Mouse (Mus musculus) MEL (cell line): ENCODE measurements at regions not wholly inside any gene's neighbourhood (a gene's known extent, or its start where the extent isn't known, plus 50 kb on each side); places are given as distances from the start of the nearest gene placed in this dataset.

Source experiments
- DNase-seq: peaks from one replicate; pipeline ENCODE4 v3.0.0; 2011; ENCODE audit warnings: low read depth, low spot score
- H3K27ac ChIP-seq: 2 replicates; pipeline ENCODE4 v1.5.1; 2012; ENCODE audit warnings: low read depth, mild to moderate bottlenecking, control low read depth, low read length, moderate library complexity; ENCODE audit not compliant: control insufficient read depth
- H3K27me3 ChIP-seq, 2 experiments: fragments of 150-350 bp in 1 of 2; sonication (generic) in 1 of 2; 2 replicates each; pipeline ENCODE4 v1.6.1; 2012; ENCODE audit warnings: low read length in 2 of 2, mild to moderate bottlenecking in 2 of 2, improper control_type of control experiment in 1 of 2, moderate library complexity in 1 of 2; ENCODE audit not compliant: insufficient read depth in 2 of 2, control insufficient read depth in 1 of 2
- H3K36me3 ChIP-seq, 2 experiments: 2 replicates each; pipeline ENCODE4 v1.6.1; 2012 to 2014; ENCODE audit warnings: low read length in 2 of 2, improper control_type of control experiment in 1 of 2, inconsistent platforms in 1 of 2, mild to moderate bottlenecking in 1 of 2; ENCODE audit not compliant: insufficient read depth in 2 of 2, control insufficient read depth in 1 of 2
- H3K4me1 ChIP-seq, 2 experiments: fragments of 150-350 bp in 1 of 2; sonication (generic) in 1 of 2; 2 replicates each; pipeline ENCODE4 v1.6.1; 2012; ENCODE audit warnings: low read length in 2 of 2, improper control_type of control experiment in 1 of 2, mild to moderate bottlenecking in 1 of 2; ENCODE audit not compliant: insufficient read depth in 2 of 2, control insufficient read depth in 1 of 2
- H3K4me3 ChIP-seq, 2 experiments: fragments of 150-350 bp in 1 of 2; sonication (generic) in 1 of 2; 2 replicates each; pipeline ENCODE4 v1.5.1; 2012; ENCODE audit warnings: low read depth in 2 of 2, low read length in 2 of 2, mild to moderate bottlenecking in 2 of 2, moderate library complexity in 2 of 2, control low read depth in 1 of 2, improper control_type of control experiment in 1 of 2; ENCODE audit not compliant: control insufficient read depth in 1 of 2, insufficient read depth in 1 of 2
- H3K79me2 ChIP-seq: 2 replicates; pipeline ENCODE4 v1.6.1; 2012; ENCODE audit warnings: mild to moderate bottlenecking, low read length, moderate library complexity; ENCODE audit not compliant: control insufficient read depth, poor library complexity, insufficient read depth
- H3K9ac ChIP-seq: 2 replicates; pipeline ENCODE4 v1.6.1; 2012; ENCODE audit warnings: low read depth, mild to moderate bottlenecking, control low read depth, low read length, moderate library complexity; ENCODE audit not compliant: control insufficient read depth, poor library complexity, severe bottlenecking
- H3K9me3 ChIP-seq: fragments of 150-350 bp; sonication (generic); replicated peaks from 2 replicates; pipeline ENCODE4 v1.6.1; 2012; ENCODE audit warnings: mild to moderate bottlenecking, low read length, improper control_type of control experiment, moderate library complexity; ENCODE audit not compliant: insufficient read depth
- BHLHE40 ChIP-seq: IDR thresholded peaks from 2 replicates; pipeline ENCODE4 v1.6.1; 2012; ENCODE audit warnings: low read depth, mild to moderate bottlenecking, inconsistent platforms, low read length, improper control_type of control experiment, borderline replicate concordance
- CTCF ChIP-seq, 3 experiments: IDR thresholded peaks in 2 of 3; conservative IDR thresholded peaks in 1 of 3; 2 replicates each; pipeline ENCODE4 v1.5.1; 2011 to 2012; ENCODE audit warnings: low read length in 3 of 3, low read depth in 2 of 3, mild to moderate bottlenecking in 2 of 3, improper control_type of control experiment in 1 of 3, inconsistent platforms in 1 of 3, mixed read lengths in 1 of 3, moderate library complexity in 1 of 3; ENCODE audit not compliant: control insufficient read depth in 1 of 3, insufficient read depth in 1 of 3, poor library complexity in 1 of 3, severe bottlenecking in 1 of 3
- E2F4 ChIP-seq: IDR thresholded peaks from 2 replicates; pipeline ENCODE4 v1.6.1; 2011; ENCODE audit warnings: low read depth, low read length, improper control_type of control experiment, borderline replicate concordance
- ETS1 ChIP-seq: IDR thresholded peaks from 2 replicates; pipeline ENCODE4 v1.6.1; 2012; ENCODE audit warnings: low read depth, mild to moderate bottlenecking, inconsistent platforms, low read length, improper control_type of control experiment, moderate library complexity
- GABPA ChIP-seq: IDR thresholded peaks from 2 replicates; pipeline ENCODE4 v1.6.1; 2012; ENCODE audit warnings: low read depth, mild to moderate bottlenecking, inconsistent platforms, low read length, improper control_type of control experiment, moderate library complexity
- HCFC1 ChIP-seq: IDR thresholded peaks from 2 replicates; pipeline ENCODE4 v1.6.1; 2012; ENCODE audit warnings: low read depth, mild to moderate bottlenecking, inconsistent platforms, low read length, improper control_type of control experiment, moderate library complexity
- JUND ChIP-seq: IDR thresholded peaks from 2 replicates; pipeline ENCODE4 v1.6.1; 2011; ENCODE audit warnings: low read depth, mild to moderate bottlenecking, improper control_type of control experiment, low read length
- KAT2A ChIP-seq: conservative IDR thresholded peaks from 2 replicates; pipeline ENCODE4 v1.6.1; 2012; ENCODE audit warnings: low read depth, low read length, improper control_type of control experiment, inconsistent platforms
- MAX ChIP-seq: IDR thresholded peaks from 2 replicates; pipeline ENCODE4 v1.6.1; 2011; ENCODE audit warnings: low read length, improper control_type of control experiment
- MAZ ChIP-seq: IDR thresholded peaks from 2 replicates; pipeline ENCODE4 v1.6.1; 2012; ENCODE audit warnings: low read depth, mild to moderate bottlenecking, inconsistent platforms, low read length, improper control_type of control experiment
- MEF2A ChIP-seq: IDR thresholded peaks from 2 replicates; pipeline ENCODE4 v1.6.1; 2014; ENCODE audit warnings: low read depth, mild to moderate bottlenecking, inconsistent platforms, low read length, improper control_type of control experiment; ENCODE audit not compliant: poor library complexity, insufficient replicate concordance, severe bottlenecking; ENCODE audit errors: extremely low read depth
- MYB ChIP-seq: IDR thresholded peaks from 2 replicates; pipeline ENCODE4 v1.6.1; 2011; ENCODE audit warnings: mild to moderate bottlenecking, low read depth, low read length, improper control_type of control experiment
- MYC ChIP-seq: IDR thresholded peaks from 2 replicates; pipeline ENCODE4 v1.6.1; 2011; ENCODE audit warnings: low read depth, mild to moderate bottlenecking, low read length, improper control_type of control experiment, moderate library complexity
- POLR2A ChIP-seq, 2 experiments: IDR thresholded peaks; 2 replicates each; pipeline ENCODE4 v1.6.1; 2011 to 2012; ENCODE audit warnings: low read length in 2 of 2, mild to moderate bottlenecking in 2 of 2, control low read depth in 1 of 2, improper control_type of control experiment in 1 of 2, low read depth in 1 of 2, moderate library complexity in 1 of 2; ENCODE audit not compliant: control insufficient read depth in 1 of 2, insufficient read depth in 1 of 2, poor library complexity in 1 of 2
- POLR2AphosphoS2 ChIP-seq: IDR thresholded peaks from 2 replicates; pipeline ENCODE4 v1.6.1; 2011; ENCODE audit warnings: low read length, improper control_type of control experiment
- RCOR1 ChIP-seq: IDR thresholded peaks from 2 replicates; pipeline ENCODE4 v1.6.1; 2012; ENCODE audit warnings: low read depth, mild to moderate bottlenecking, inconsistent platforms, low read length, improper control_type of control experiment
- SMC3 ChIP-seq: IDR thresholded peaks from 2 replicates; pipeline ENCODE4 v1.6.1; 2011; ENCODE audit warnings: low read depth, low read length, improper control_type of control experiment
- TAL1 ChIP-seq: IDR thresholded peaks from 2 replicates; pipeline ENCODE4 v1.6.1; 2012; ENCODE audit warnings: mild to moderate bottlenecking, inconsistent platforms, low read length, moderate library complexity, mixed read lengths
- TBP ChIP-seq: IDR thresholded peaks from 2 replicates; pipeline ENCODE4 v1.8.0; 2011; ENCODE audit warnings: low read depth, low read length, improper control_type of control experiment
- USF1 ChIP-seq: IDR thresholded peaks from 2 replicates; pipeline ENCODE4 v1.6.1; 2014; ENCODE audit warnings: low read depth, mild to moderate bottlenecking, inconsistent platforms, low read length, improper control_type of control experiment, moderate library complexity
- USF2 ChIP-seq, 2 experiments: IDR thresholded peaks; 2 replicates each; pipeline ENCODE4 v1.6.1; 2011 to 2012; ENCODE audit warnings: improper control_type of control experiment in 2 of 2, low read length in 2 of 2, borderline replicate concordance in 1 of 2, inconsistent platforms in 1 of 2, low read depth in 1 of 2, mild to moderate bottlenecking in 1 of 2; ENCODE audit not compliant: insufficient read depth in 1 of 2
- ZC3H11A ChIP-seq: IDR thresholded peaks from 2 replicates; pipeline ENCODE4 v1.6.1; 2012; ENCODE audit warnings: low read depth, mild to moderate bottlenecking, inconsistent platforms, low read length, improper control_type of control experiment

DNA sequence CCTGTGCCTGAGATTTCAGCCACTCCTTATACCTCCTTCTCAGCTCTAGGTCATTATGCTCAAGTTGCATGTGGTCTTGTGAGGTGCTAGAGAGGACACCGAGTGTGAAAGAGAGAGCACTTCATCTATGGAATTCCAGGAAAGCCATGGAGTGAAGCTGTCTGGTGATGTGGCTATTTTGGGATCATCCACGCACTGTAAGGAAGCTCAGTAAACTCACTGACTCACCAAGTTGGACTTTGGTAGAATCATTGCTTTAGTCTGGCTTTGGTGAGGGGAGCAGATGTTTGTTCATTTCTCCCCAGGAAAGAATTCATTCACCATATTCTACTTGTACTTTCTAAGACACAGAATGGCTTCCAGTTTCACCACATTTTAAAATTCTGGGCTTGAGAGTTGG, 2167.1 kb downstream of the 4930444P10Rik start:
- no peaks in the 10 kb centered on the region for H3K27me3 ChIP-seq

GRCm38 (mm10) chr1:13915216-13915615, 2177.9 kb downstream of the 4930444P10Rik start:
- no peaks in the 10 kb centered on the region for H3K36me3 ChIP-seq
- no peak overlapping the region for H3K9ac ChIP-seq
- no peaks in the 10 kb centered on the region for H3K79me2 ChIP-seq
- TF ChIP-seq ZC3H11A, result no peak
- no peak for TF ChIP-seq TBP
- TF ChIP-seq MYC, result no peak
- TF ChIP-seq JUND, result no peak
- TF ChIP-seq ETS1, result no peak
- TF ChIP-seq, all 39 proteins: peak for 0
- H3K4me3 ChIP-seq, result peak overlapping the region in 1 of 2 experiments; percentile 20; a peak in 1 of 4 replicates
- H3K4me1 ChIP-seq, result no peaks in the 10 kb centered on the region
- no peaks in the 10 kb centered on the region for H3K27me3 ChIP-seq
- no peaks in the 10 kb centered on the region for H3K9me3 ChIP-seq
- H3K27ac ChIP-seq, result no peak overlapping the region
- peak; percentile 4 for DNase-seq

More for the DNA sequence above, 2167.1 kb downstream of the 4930444P10Rik start:
- H3K79me2 ChIP-seq, result no peaks in the 10 kb centered on the region
- no peak overlapping the region for H3K27ac ChIP-seq
- H3K36me3 ChIP-seq, result no peaks in the 10 kb centered on the region
- H3K4me3 ChIP-seq, result no peak overlapping the region
- no peak overlapping the region for H3K9ac ChIP-seq
- H3K4me1 ChIP-seq, result no peaks in the 10 kb centered on the region
- no peak for DNase-seq
- TF ChIP-seq ZC3H11A (no peak), USF1 (no peak), MAZ (no peak), CTCF (IDR thresholded peaks at IDR 0.05 in 2 of 3, conservative IDR thresholded peaks at IDR 0.05 in 1 of 3; ENCODE audit: control insufficient read depth in 1 of 3, insufficient read depth in 1 of 3, low read depth in 2 of 3, low read length in 3 of 3, poor library complexity in 1 of 3, severe bottlenecking in 1 of 3) (no peak), RCOR1 (no peak), USF2 (IDR thresholded peaks at IDR 0.05; ENCODE audit: borderline replicate concordance in 1 of 2, insufficient read depth in 1 of 2, low read depth in 1 of 2, low read length in 2 of 2) (no peak), POLR2A (IDR thresholded peaks at IDR 0.05; ENCODE audit: control insufficient read depth in 1 of 2, insufficient read depth in 1 of 2, low read depth in 1 of 2, low read length in 2 of 2, poor library complexity in 1 of 2) (no peak), HCFC1 (no peak), TAL1 (no peak), MYB (no peak), JUND (no peak), POLR2AphosphoS2 (no peak), MAX (no peak), MEF2A (no peak), KAT2A (no peak), BHLHE40 (no peak), GABPA (no peak), E2F4 (no peak), SMC3 (no peak)
- TF ChIP-seq, all 39 proteins: peak for 0
- H3K9me3 ChIP-seq, result no peaks in the 10 kb centered on the region
